Mouse (Mus musculus) kidney, adult 2 months (tissue): ENCODE measurements around the gene Ksr1. TPM values are rescaled to one million over a fixed set of nuclear protein-coding genes. Genes with fewer than 3 reads are reported as not detected.

ENCODE experiments used
- DNase-seq: peaks from one replicate; pipeline ENCODE4 v3.0.0; 2021
- H3K27ac ChIP-seq: fragments of 200-500 bp; 2 replicates; pipeline ENCODE4 v1.5.1; 2012; ENCODE audit warnings: low read depth, low read length, control low read depth, inconsistent platforms; ENCODE audit not compliant: insufficient read depth
- H3K27me3 ChIP-seq: fragments of 200-500 bp; replicated peaks from 2 replicates; pipeline ENCODE4 v1.6.1; 2012; ENCODE audit warnings: mild to moderate bottlenecking, moderate library complexity, low read length, inconsistent platforms; ENCODE audit not compliant: control insufficient read depth, insufficient read depth
- H3K36me3 ChIP-seq: fragments of 200-500 bp; 2 replicates; pipeline ENCODE4 v1.6.1; 2012; ENCODE audit warnings: mild to moderate bottlenecking, moderate library complexity, low read length, inconsistent platforms; ENCODE audit not compliant: control insufficient read depth, insufficient read depth
- H3K4me1 ChIP-seq: fragments of 200-500 bp; 2 replicates; pipeline ENCODE4 v1.6.1; 2011; ENCODE audit warnings: low read length; ENCODE audit not compliant: control insufficient read depth, insufficient read depth
- H3K4me3 ChIP-seq: fragments of 200-500 bp; 2 replicates; pipeline ENCODE4 v1.5.1; 2011; ENCODE audit warnings: mild to moderate bottlenecking, low read depth, low read length, control low read depth; ENCODE audit not compliant: insufficient read depth
- CTCF ChIP-seq: fragments of 200-500 bp; conservative IDR thresholded peaks from 2 replicates; pipeline ENCODE4 v1.5.1; 2011; ENCODE audit warnings: low read depth, mild to moderate bottlenecking, control low read depth, low read length, moderate library complexity, mixed read lengths; ENCODE audit not compliant: insufficient read depth, insufficient read length
- POLR2A ChIP-seq: fragments of 200-500 bp; IDR thresholded peaks from one replicate; pipeline ENCODE4 v1.6.1; 2011; ENCODE audit warnings: low read depth, low read length, control low read depth
- WGBS: fragments of 180-500 bp; shearing (Covaris S2); methylation state at CpG from one replicate; pipeline ENCODE4 v1.1.7; 2018; 5-methylcytosine and 5-hydroxymethylcytosine counted together
- polyA plus RNA-seq: library from polyadenylated mRNA; depleted of rRNA; stranded (reverse); fragments of >200 nt; gene quantifications from 2 replicates; pipeline ENCODE4 v1.2.3, GENCODE M21; 2012

Gene Ksr1
- polyA plus RNA-seq, 1 experiment, result 9.8 TPM

GRCm38 (mm10) chr11:79033021-79033420 is 113.2 kb downstream of the Ksr1 start:
- Histone ChIP-seq H3K27ac (no peak overlapping the region), H3K36me3 (no peaks in the 10 kb centered on the region), H3K27me3 (no peaks in the 10 kb centered on the region), H3K4me3 (no peak overlapping the region), H3K4me1 (no peaks in the 10 kb centered on the region)
- no peak for DNase-seq
- 89% methylated on average over 12 of the region's 12 CpGs for WGBS
- TF ChIP-seq POLR2A, result no peak
- TF ChIP-seq CTCF, result no peak

- H3K4me1 ChIP-seq, result no peaks in the 10 kb centered on the region
- no peak for TF ChIP-seq CTCF
- TF ChIP-seq POLR2A, result no peak
- no peak overlapping the region for H3K27ac ChIP-seq
- H3K4me3 ChIP-seq, result no peak overlapping the region
- 72% methylated on average over 5 of the region's 5 CpGs for WGBS
- H3K36me3 ChIP-seq, result no peaks in the 10 kb centered on the region
- DNase-seq, result no peak
- no peaks in the 10 kb centered on the region for H3K27me3 ChIP-seq
Measured at GRCm38 (mm10) chr11:79031452-79031746, 114.8 kb downstream of the Ksr1 start.

GRCm38 (mm10) chr11:79030570-79031451 is 115.4 kb downstream of the Ksr1 start:
- H3K4me1 ChIP-seq, result no peaks in the 10 kb centered on the region
- H3K27ac ChIP-seq, result no peak overlapping the region
- no peaks in the 10 kb centered on the region for H3K27me3 ChIP-seq
- no peaks in the 10 kb centered on the region for H3K36me3 ChIP-seq
- DNase-seq, result peak; percentile 81
- 68% methylated on average over 19 of the region's 19 CpGs for WGBS
- TF ChIP-seq CTCF (peak; percentile 96), POLR2A (no peak)
- no peak overlapping the region for H3K4me3 ChIP-seq

- no peak overlapping the region for H3K4me3 ChIP-seq
- TF ChIP-seq CTCF, result no peak
- TF ChIP-seq POLR2A, result no peak
- no peaks in the 10 kb centered on the region for H3K27me3 ChIP-seq
- H3K27ac ChIP-seq, result peak overlapping the region; percentile 54; the same call in 1 of the 2 replicates
- DNase-seq, result no peak
- H3K4me1 ChIP-seq, result no peaks in the 10 kb centered on the region
- WGBS, result 77% methylated on average over 6 of the region's 6 CpGs
- no peaks in the 10 kb centered on the region for H3K36me3 ChIP-seq
Measured at GRCm38 (mm10) chr11:79023751-79024150, 122.5 kb downstream of the Ksr1 start.

- Histone ChIP-seq H3K4me1 (no peaks in the 10 kb centered on the region), H3K36me3 (no peaks in the 10 kb centered on the region), H3K27ac (peak overlapping the region; percentile 57), H3K4me3 (no peak overlapping the region), H3K27me3 (no peaks in the 10 kb centered on the region)
- peak; percentile 58 for DNase-seq
- WGBS, result 30% methylated on average over 7 of the region's 7 CpGs
- no peak for TF ChIP-seq POLR2A
- TF ChIP-seq CTCF, result no peak
Measured at GRCm38 (mm10) chr11:79023342-79023741, 122.9 kb downstream of the Ksr1 start.

GRCm38 (mm10) chr11:79022836-79023235 is 123.4 kb downstream of the Ksr1 start:
- no peak overlapping the region for H3K4me3 ChIP-seq
- peak overlapping the region; percentile 57 for H3K27ac ChIP-seq
- TF ChIP-seq POLR2A (no peak), CTCF (no peak)
- no peaks in the 10 kb centered on the region for H3K36me3 ChIP-seq
- 48% methylated on average over 4 of the region's 4 CpGs for WGBS
- H3K4me1 ChIP-seq, result no peaks in the 10 kb centered on the region
- no peak for DNase-seq
- H3K27me3 ChIP-seq, result no peaks in the 10 kb centered on the region

GRCm38 (mm10) chr11:79020535-79021045 is 125.6 kb downstream of the Ksr1 start:
- DNase-seq, result no peak
- no peak for TF ChIP-seq CTCF
- no peak for TF ChIP-seq POLR2A
- no peak overlapping the region for H3K4me3 ChIP-seq
- no peak overlapping the region for H3K27ac ChIP-seq
- 77% methylated on average over 21 of the region's 21 CpGs for WGBS
- no peaks in the 10 kb centered on the region for H3K27me3 ChIP-seq
- no peaks in the 10 kb centered on the region for H3K4me1 ChIP-seq
- H3K36me3 ChIP-seq, result no peaks in the 10 kb centered on the region
